Mouse (Mus musculus) neural tube, embryonic 12.5 days (tissue): ENCODE results near the gene Il18r1. TPM values are rescaled to one million over a fixed set of nuclear protein-coding genes. Genes with fewer than 3 reads are reported as not detected.

Source experiments
- ATAC-seq: fragments of 200-750 bp; cut with Nextera tagmentation; 2 replicates; pipeline ENCODE4 v1.8.0; 2017; ENCODE audit warnings: low read depth, mild to moderate bottlenecking, moderate TSS enrichment, moderate library complexity; ENCODE audit not compliant: low FRiP score
- H3K27ac ChIP-seq: fragments of 300-500 bp; sonication (generic); 2 replicates; pipeline ENCODE4 v1.5.1; 2016
- H3K27me3 ChIP-seq: fragments of 300-500 bp; sonication (generic); replicated peaks from 2 replicates; pipeline ENCODE4 v1.6.1; 2016; ENCODE audit warnings: mild to moderate bottlenecking
- H3K36me3 ChIP-seq: fragments of 300-500 bp; sonication (generic); 2 replicates; pipeline ENCODE4 v1.6.1; 2016; ENCODE audit warnings: mild to moderate bottlenecking
- H3K4me1 ChIP-seq: fragments of 300-500 bp; sonication (generic); 2 replicates; pipeline ENCODE4 v1.6.1; 2016
- H3K4me2 ChIP-seq: fragments of 300-500 bp; sonication (generic); replicated peaks from 2 replicates; pipeline ENCODE4 v1.6.1; 2016; ENCODE audit warnings: mild to moderate bottlenecking
- H3K4me3 ChIP-seq: fragments of 300-500 bp; sonication (generic); 2 replicates; pipeline ENCODE4 v1.5.1; 2016
- H3K9ac ChIP-seq: fragments of 300-500 bp; sonication (generic); 2 replicates; pipeline ENCODE4 v1.6.1; 2016; ENCODE audit warnings: mild to moderate bottlenecking
- H3K9me3 ChIP-seq: fragments of 300-500 bp; sonication (generic); 2 replicates; pipeline ENCODE4 v1.6.1; 2016; ENCODE audit warnings: mild to moderate bottlenecking
- WGBS: fragments of 180-500 bp; shearing (Covaris S2); methylation state at CpG from one replicate; pipeline ENCODE4 v1.1.7; 2016; 5-methylcytosine and 5-hydroxymethylcytosine counted together
- polyA plus RNA-seq: library from polyadenylated mRNA; unstranded; fragments of >200 nt; fragmentation: Nextera tagmentation; extraction: Ambion mirVana; gene quantifications from 2 replicates; pipeline ENCODE4 v1.2.1, GENCODE M21; 2016

The Il18r1 gene
- polyA plus RNA-seq, 1 experiment from 2014 or later: not detected

DNA sequence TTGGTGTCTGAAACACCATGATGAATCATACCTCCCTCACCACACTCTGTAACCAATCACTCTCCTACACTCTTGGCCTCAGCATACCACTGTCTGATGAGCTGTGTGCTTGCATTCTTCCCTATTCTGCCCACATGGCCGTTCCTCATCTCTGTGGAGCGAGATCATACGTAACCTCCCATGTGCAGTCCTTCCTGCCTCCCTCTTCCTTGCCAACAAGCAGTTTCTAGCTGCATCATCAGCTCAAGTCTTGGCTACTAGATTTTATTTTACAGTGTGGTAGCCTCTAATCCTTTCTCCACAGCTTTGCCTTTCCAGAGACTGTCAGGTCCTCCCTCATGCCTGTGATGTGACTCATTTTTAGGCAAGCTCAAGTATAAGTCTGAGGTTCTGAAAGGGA lies 20.6 kb upstream of the Il18r1 start:
- Histone ChIP-seq H3K4me1 (no peaks in the 10 kb centered on the region), H3K27ac (no peak overlapping the region), H3K9ac (no peak overlapping the region), H3K27me3 (no peaks in the 10 kb centered on the region), H3K9me3 (no peaks in the 10 kb centered on the region), H3K36me3 (no peaks in the 10 kb centered on the region), H3K4me3 (no peak overlapping the region), H3K4me2 (no peak overlapping the region)
- ATAC-seq: no peak
- 87% methylated on average over 3 of the region's 3 CpGs for WGBS

DNA sequence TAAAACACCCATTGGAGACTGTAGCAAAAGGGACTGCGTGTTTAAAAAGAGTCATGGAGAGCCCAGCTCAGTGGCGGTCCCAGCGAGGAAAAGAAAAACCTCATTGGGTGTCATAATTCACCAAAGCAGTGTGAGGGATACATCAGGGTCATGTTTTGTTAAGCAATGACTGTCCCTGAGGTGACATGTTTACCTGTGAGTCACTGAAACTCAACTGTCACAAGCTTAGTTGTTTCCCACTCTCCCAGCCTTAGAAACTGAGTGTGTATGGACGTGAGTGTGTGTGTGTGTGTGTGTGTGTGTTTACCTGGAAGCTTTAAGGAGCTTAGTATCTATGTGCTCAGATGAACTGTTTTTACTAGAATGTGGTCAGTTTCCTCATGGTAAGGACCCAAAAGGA lies 2.0 kb downstream of the Il18r1 start:
- Histone ChIP-seq H3K4me1 (no peaks in the 10 kb centered on the region), H3K9me3 (no peaks in the 10 kb centered on the region), H3K27ac (no peak overlapping the region), H3K27me3 (no peaks in the 10 kb centered on the region), H3K9ac (no peak overlapping the region), H3K4me3 (no peak overlapping the region), H3K4me2 (no peak overlapping the region), H3K36me3 (no peaks in the 10 kb centered on the region)
- ATAC-seq: no peak
- 90% methylated on average over 4 of the region's 4 CpGs for WGBS

DNA sequence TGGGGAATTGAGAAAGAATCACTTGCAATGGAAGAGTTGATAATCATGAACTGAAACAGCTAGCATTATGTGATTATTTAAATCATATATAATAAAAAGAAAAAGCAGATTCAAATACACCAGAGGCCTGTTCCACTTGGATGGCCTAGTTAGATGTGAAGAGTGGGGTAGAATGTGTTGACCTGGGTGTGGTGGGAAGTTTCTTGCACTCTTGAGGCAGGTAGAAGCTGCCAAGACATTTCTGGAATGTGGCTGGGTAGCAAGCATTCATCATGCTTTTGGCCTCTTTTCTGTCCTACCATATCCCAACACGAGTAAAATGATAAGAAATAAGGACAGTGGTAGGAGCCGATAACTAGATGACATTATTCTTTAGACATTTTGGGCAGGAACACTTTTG lies 3.5 kb downstream of the Il18r1 start:
- Histone ChIP-seq H3K4me1 (no peaks in the 10 kb centered on the region), H3K9ac (no peak overlapping the region), H3K36me3 (no peaks in the 10 kb centered on the region), H3K27ac (no peak overlapping the region), H3K4me2 (no peak overlapping the region), H3K9me3 (no peaks in the 10 kb centered on the region), H3K27me3 (no peaks in the 10 kb centered on the region), H3K4me3 (no peak overlapping the region)
- ATAC-seq: no peak
- WGBS: 82% methylated on average over 2 of the region's 2 CpGs

DNA sequence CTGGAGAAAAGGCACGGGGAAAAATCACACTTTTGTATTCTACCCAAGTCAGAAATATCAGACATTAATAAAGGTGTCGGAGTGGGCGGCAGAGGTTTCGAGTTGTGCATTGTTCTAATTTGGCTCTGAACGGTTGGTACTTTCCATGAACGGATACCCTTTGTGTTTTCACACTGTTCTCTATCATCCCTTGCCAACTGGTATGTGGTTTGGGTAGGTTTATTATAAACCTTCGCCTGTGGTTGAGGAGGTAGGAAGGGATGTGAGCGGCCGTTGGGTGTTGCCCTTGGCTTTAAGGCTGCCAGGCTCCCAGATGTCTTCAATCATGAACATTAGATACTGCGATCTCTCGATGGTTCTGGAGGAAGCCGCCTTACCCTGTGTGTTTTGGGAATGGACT lies 4.5 kb downstream of the Il18r1 start:
- Histone ChIP-seq H3K36me3 (no peaks in the 10 kb centered on the region), H3K27me3 (no peaks in the 10 kb centered on the region), H3K27ac (no peak overlapping the region), H3K9ac (no peak overlapping the region), H3K4me1 (no peaks in the 10 kb centered on the region), H3K4me2 (no peak overlapping the region), H3K9me3 (no peaks in the 10 kb centered on the region), H3K4me3 (no peak overlapping the region)
- ATAC-seq: no peak
- WGBS: 92% methylated on average over 12 of the region's 12 CpGs

DNA sequence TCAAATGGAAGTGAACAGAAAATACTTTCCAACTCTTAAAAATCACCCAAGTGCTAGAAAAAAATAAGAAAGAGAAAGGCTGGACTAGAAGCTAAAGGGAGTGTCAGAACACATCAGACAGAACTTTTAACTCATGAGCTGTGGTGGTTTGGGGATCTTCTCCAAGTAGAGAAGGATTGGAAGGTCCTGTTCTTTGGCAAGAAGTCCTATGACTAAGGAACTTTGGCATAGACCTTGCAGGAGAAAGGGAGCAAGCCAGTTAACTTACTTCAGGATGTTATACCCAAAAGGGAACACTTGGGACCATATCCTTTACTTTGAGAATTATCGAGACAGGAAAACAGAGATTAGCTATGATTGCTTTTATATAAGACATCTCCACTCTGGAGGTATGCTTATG lies 7.0 kb downstream of the Il18r1 start:
- Histone ChIP-seq H3K27me3 (no peaks in the 10 kb centered on the region), H3K4me1 (no peaks in the 10 kb centered on the region), H3K36me3 (no peaks in the 10 kb centered on the region), H3K9me3 (no peaks in the 10 kb centered on the region), H3K4me3 (no peak overlapping the region), H3K9ac (no peak overlapping the region), H3K27ac (no peak overlapping the region), H3K4me2 (no peak overlapping the region)
- no peak for ATAC-seq
- 93% methylated on average over 1 of the region's 1 CpGs for WGBS

DNA sequence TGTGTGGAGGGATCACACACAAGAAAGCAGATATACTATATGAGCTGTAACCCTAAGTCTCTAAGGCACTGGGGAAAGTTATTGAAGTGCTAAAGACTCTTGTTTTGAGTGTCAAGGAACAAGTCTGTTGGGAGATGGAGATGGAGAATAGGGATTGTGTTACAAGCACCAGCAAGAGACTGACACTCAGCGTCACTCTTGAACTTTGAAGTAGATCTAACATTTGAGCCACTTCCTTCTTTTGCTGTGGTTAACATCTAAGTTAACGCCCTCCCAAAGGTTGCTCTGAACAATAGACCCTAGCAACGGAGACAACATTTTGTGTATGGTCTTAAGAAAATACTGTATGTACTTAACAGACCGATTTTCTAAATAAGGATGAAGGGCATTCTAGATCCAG lies 8.3 kb downstream of the Il18r1 start:
- no peak overlapping the region for H3K27ac ChIP-seq
- 90% methylated on average over 4 of the region's 4 CpGs for WGBS
- no peak overlapping the region for H3K4me3 ChIP-seq
- H3K36me3 ChIP-seq: no peaks in the 10 kb centered on the region
- ATAC-seq: no peak
- no peak overlapping the region for H3K4me2 ChIP-seq
- no peak overlapping the region for H3K9ac ChIP-seq
- no peaks in the 10 kb centered on the region for H3K27me3 ChIP-seq
- no peaks in the 10 kb centered on the region for H3K4me1 ChIP-seq
- no peaks in the 10 kb centered on the region for H3K9me3 ChIP-seq

DNA sequence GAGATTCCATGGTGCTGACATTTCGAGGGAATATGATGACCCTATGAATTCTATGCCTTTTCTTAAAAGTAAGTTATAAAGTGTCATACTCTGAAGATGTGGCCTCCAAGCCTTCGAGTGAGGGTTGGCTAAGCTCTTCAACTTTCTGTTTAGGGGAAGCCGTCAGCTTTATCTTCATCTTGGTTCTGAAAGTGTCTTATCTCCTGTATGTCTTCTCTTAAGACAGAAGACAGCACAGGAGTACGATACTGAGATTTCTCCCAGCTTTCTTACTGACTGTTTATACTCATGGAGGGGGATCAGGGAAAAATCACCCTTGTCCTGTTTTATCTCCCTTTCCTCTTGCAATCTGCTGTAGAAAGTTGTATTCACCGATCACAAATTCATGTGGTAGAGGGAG lies 9.0 kb downstream of the Il18r1 start:
- ATAC-seq: no peak
- 88% methylated on average over 5 of the region's 5 CpGs for WGBS

DNA sequence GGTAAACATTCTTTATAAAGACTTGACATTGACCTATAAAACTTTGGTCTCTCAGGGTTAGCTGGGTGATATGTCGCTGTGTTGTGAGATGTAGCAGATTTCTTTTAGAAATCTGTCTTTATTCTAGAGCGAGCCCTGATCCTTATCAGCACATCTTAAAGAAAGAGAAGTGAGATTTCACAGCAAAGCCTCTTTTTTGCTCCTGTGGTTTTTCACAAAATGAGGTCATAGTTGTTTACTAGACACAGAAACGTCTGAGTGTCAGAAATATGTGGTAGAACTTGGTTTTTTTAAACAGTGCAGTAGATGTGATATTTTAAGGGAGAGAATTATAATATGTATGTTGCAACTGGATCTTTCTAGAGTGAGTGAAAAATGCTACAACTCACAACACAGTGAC lies 10.3 kb downstream of the Il18r1 start:
- ATAC-seq: no peak
- Histone ChIP-seq H3K4me1 (no peaks in the 10 kb centered on the region), H3K36me3 (no peaks in the 10 kb centered on the region), H3K9me3 (no peaks in the 10 kb centered on the region), H3K4me2 (no peak overlapping the region), H3K27me3 (no peaks in the 10 kb centered on the region), H3K27ac (no peak overlapping the region), H3K9ac (no peak overlapping the region), H3K4me3 (no peak overlapping the region)
- 80% methylated on average over 3 of the region's 3 CpGs for whole genome bisulfite sequencing

More for the DNA sequence above, 9.0 kb downstream of the Il18r1 start:
- H3K4me1 ChIP-seq: no peaks in the 10 kb centered on the region
- H3K27me3 ChIP-seq: no peaks in the 10 kb centered on the region
- no peak overlapping the region for H3K4me2 ChIP-seq
- no peaks in the 10 kb centered on the region for H3K36me3 ChIP-seq
- no peak overlapping the region for H3K9ac ChIP-seq
- no peak overlapping the region for H3K4me3 ChIP-seq
- H3K9me3 ChIP-seq: no peaks in the 10 kb centered on the region
- no peak overlapping the region for H3K27ac ChIP-seq

DNA sequence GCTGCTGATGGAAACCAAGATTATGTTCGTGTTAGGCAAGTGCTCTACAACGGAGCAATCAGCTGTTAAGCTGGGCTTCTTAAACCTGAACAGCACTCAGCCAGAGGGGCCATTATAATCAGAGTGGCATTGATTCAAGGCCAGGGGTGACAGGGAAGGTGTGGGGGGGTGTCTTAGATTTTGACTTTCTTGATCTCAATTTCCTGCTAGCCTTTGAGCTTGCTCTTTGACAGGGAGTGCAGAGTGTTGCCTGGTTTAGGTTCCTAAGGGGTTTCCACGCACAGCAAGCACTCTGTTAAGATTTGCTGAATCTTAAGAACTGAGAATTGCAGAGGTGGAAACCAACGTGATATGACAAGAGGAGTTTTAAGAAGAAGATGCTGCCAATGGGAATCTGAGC lies 11.4 kb downstream of the Il18r1 start:
- Histone ChIP-seq H3K9me3 (no peaks in the 10 kb centered on the region), H3K36me3 (no peaks in the 10 kb centered on the region), H3K27me3 (no peaks in the 10 kb centered on the region), H3K4me2 (no peak overlapping the region), H3K4me1 (no peaks in the 10 kb centered on the region), H3K4me3 (no peak overlapping the region), H3K9ac (no peak overlapping the region), H3K27ac (no peak overlapping the region)
- WGBS: 79% methylated on average over 4 of the region's 4 CpGs
- no peak for ATAC-seq

DNA sequence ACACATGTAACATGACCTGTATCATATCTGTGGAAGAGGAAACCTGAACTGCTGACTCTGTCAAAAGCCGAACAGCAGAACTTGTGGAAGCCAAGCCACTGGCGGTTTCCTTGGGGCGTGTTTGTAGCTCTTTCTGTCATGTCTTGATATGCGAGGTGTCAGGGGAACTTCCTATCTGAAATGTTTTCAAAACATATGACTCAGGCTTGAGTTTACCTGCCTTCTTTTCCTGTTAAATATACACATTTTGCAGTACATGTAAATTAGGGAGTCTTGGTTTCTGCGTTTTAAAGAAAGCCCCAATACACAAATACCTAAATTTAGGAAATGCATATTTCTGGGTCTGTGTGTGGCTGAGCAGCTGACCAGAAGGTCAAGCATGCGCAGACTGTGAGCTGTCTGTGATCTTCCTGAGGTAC lies 14.2 kb downstream of the Il18r1 start:
- Histone ChIP-seq H3K9ac (no peak overlapping the region), H3K4me2 (no peak overlapping the region), H3K4me1 (no peaks in the 10 kb centered on the region), H3K27ac (no peak overlapping the region), H3K9me3 (no peaks in the 10 kb centered on the region), H3K27me3 (no peaks in the 10 kb centered on the region), H3K36me3 (no peaks in the 10 kb centered on the region), H3K4me3 (no peak overlapping the region)
- no peak for ATAC-seq
- WGBS: 82% methylated on average over 6 of the region's 6 CpGs

DNA sequence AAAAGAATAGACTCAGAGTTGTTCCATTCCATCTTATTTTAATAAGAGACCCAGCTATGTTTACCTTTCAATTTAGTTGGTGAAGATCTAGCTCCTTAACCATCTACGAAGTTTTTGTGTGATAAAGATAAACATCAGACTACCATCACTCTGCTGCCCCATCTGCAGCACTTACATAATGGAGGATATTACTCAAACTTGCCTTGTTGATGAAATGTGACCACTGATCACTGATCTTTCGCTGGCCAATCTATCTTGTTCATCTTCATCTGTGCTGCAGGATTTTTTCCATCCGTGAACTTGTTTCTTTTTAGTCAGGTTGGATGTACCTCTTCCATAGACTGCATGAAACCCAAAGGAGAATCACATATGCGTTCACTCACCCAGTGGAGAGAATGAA lies 29.2 kb downstream of the Il18r1 start:
- no peaks in the 10 kb centered on the region for H3K9me3 ChIP-seq
- no peak for ATAC-seq
- H3K27me3 ChIP-seq: no peaks in the 10 kb centered on the region
- no peak overlapping the region for H3K9ac ChIP-seq
- H3K4me3 ChIP-seq: no peak overlapping the region
- 88% methylated on average over 4 of the region's 4 CpGs for WGBS
- no peaks in the 10 kb centered on the region for H3K36me3 ChIP-seq
- no peaks in the 10 kb centered on the region for H3K4me1 ChIP-seq
- H3K4me2 ChIP-seq: no peak overlapping the region
- H3K27ac ChIP-seq: no peak overlapping the region

DNA sequence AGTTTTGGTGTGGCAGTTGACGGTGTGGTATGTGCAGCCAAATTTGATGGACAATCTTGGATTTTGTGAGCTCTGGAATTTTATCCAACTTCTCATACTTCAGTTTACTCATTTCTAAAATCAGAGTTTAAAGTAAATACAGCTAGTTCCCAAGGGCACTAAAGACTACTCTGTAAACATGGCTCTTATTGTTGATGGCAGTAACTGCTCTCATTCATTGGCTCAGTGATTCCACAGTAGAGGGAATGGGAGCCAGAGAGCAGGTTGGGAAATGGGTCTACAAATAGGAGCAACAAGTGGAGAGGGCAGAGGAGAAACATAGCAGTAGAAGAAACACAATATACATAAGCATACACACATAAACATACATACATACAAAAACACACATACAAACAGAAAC lies 34.4 kb downstream of the Il18r1 start:
- no peak overlapping the region for H3K9ac ChIP-seq
- H3K27ac ChIP-seq: no peak overlapping the region
- no peaks in the 10 kb centered on the region for H3K9me3 ChIP-seq
- no peak overlapping the region for H3K4me3 ChIP-seq
- 97% methylated on average over 1 of the region's 1 CpGs for WGBS
- no peak overlapping the region for H3K4me2 ChIP-seq
- no peaks in the 10 kb centered on the region for H3K27me3 ChIP-seq
- no peak for ATAC-seq
- no peaks in the 10 kb centered on the region for H3K36me3 ChIP-seq
- H3K4me1 ChIP-seq: no peaks in the 10 kb centered on the region

DNA sequence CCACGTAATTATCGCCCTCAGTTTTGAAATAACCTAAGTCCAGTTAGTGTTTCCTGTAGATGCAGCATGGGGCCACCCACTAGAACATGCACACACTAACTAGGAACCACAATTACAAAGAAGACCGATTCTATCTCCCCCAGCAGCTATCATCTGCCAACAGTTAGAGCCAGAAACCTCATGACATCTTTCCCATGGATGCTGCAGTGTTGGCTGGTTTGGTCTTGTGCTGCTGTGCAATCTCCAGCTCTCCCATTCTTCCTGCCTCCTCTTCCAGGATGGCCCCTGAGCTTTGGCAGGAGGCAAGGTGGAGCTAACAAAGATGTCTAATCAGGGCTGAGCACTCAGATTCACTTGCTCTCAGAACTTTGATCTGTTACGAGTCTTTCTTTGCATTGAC lies 35.8 kb downstream of the Il18r1 start:
- Histone ChIP-seq H3K27me3 (no peaks in the 10 kb centered on the region), H3K27ac (no peak overlapping the region), H3K4me2 (no peak overlapping the region), H3K36me3 (no peaks in the 10 kb centered on the region), H3K4me1 (no peaks in the 10 kb centered on the region), H3K9ac (no peak overlapping the region), H3K4me3 (no peak overlapping the region), H3K9me3 (no peaks in the 10 kb centered on the region)
- ATAC-seq: no peak
- WGBS: 92% methylated on average over 4 of the region's 4 CpGs
